Mouse (Mus musculus) CH12.LX (cell line): ENCODE measurements around the gene Hist1h3e. TPM values are rescaled to one million over a fixed set of nuclear protein-coding genes. Genes with fewer than 3 reads are reported as not detected.

Experiments
- DNase-seq: peaks from one replicate; pipeline ENCODE4 v3.0.0-alpha.2; 2013; ENCODE audit errors: extremely low read depth
- H3K27ac ChIP-seq: 2 replicates; pipeline ENCODE4 v1.5.1; 2012; ENCODE audit warnings: low read depth, mild to moderate bottlenecking, control low read depth, moderate library complexity; ENCODE audit not compliant: insufficient read depth
- H3K27me3 ChIP-seq: replicated peaks from 2 replicates; pipeline ENCODE3; 2012; ENCODE audit warnings: inconsistent platforms
- H3K36me3 ChIP-seq, 2 experiments: replicated peaks in 1 of 2; 2 replicates each; pipeline versions ENCODE3 to v1.6.1; 2012; ENCODE audit warnings: inconsistent platforms in 1 of 2, low read length in 1 of 2, mild to moderate bottlenecking in 1 of 2, mixed read lengths in 1 of 2, moderate library complexity in 1 of 2; ENCODE audit not compliant: control insufficient read depth in 1 of 2, insufficient read depth in 1 of 2
- H3K4me1 ChIP-seq, 2 experiments: 2 replicates each; pipeline ENCODE4 v1.6.1; 2012; ENCODE audit warnings: inconsistent platforms in 1 of 2, moderate library complexity in 1 of 2; ENCODE audit not compliant: insufficient read depth in 2 of 2, control insufficient read depth in 1 of 2
- H3K4me2 ChIP-seq: 2 replicates; pipeline ENCODE4 v1.6.1; 2012; ENCODE audit warnings: low read depth, mild to moderate bottlenecking, control low read depth; ENCODE audit not compliant: poor library complexity, insufficient read depth, severe bottlenecking
- H3K4me3 ChIP-seq, 3 experiments: fragments of 150-350 bp in 1 of 3; sonication (generic) in 1 of 3; replicated peaks in 1 of 3; 2 replicates each; pipeline versions ENCODE3 to v1.5.1; 2011 to 2012; ENCODE audit warnings: low read depth in 2 of 3, low read length in 2 of 3, mild to moderate bottlenecking in 2 of 3, moderate library complexity in 2 of 3, control low read depth in 1 of 3, improper control_type of control experiment in 1 of 3, inconsistent platforms in 1 of 3, mixed read lengths in 1 of 3; ENCODE audit not compliant: poor library complexity in 1 of 3
- H3K79me2 ChIP-seq: replicated peaks from 2 replicates; pipeline ENCODE4 v1.6.1; 2012; ENCODE audit warnings: mild to moderate bottlenecking, moderate library complexity; ENCODE audit not compliant: control insufficient read depth, poor library complexity, insufficient read depth, severe bottlenecking; ENCODE audit errors: extremely low read depth
- H3K9ac ChIP-seq: 2 replicates; pipeline ENCODE4 v1.6.1; 2012; ENCODE audit warnings: low read depth, mild to moderate bottlenecking, control low read depth, moderate library complexity; ENCODE audit not compliant: insufficient read depth
- H3K9me3 ChIP-seq: replicated peaks from 2 replicates; pipeline ENCODE3; 2012; ENCODE audit warnings: low read length, inconsistent platforms, mixed read lengths
- BHLHE40 ChIP-seq: IDR thresholded peaks from 2 replicates; pipeline ENCODE4 v1.6.1; 2011; ENCODE audit warnings: mild to moderate bottlenecking, low read depth, low read length, improper control_type of control experiment
- CHD1 ChIP-seq: IDR thresholded peaks from 2 replicates; pipeline ENCODE4 v1.6.1; 2012; ENCODE audit warnings: low read depth, low read length, improper control_type of control experiment, inconsistent platforms
- CHD2 ChIP-seq: IDR thresholded peaks from 2 replicates; pipeline ENCODE4 v1.6.1; 2011; ENCODE audit warnings: low read length, improper control_type of control experiment
- CTCF ChIP-seq, 2 experiments: IDR thresholded peaks in 1 of 2; conservative IDR thresholded peaks in 1 of 2; 2 replicates each; pipeline ENCODE4 v1.5.1; 2011 to 2012; ENCODE audit warnings: low read depth in 2 of 2, low read length in 2 of 2, improper control_type of control experiment in 1 of 2, inconsistent platforms in 1 of 2, mild to moderate bottlenecking in 1 of 2, moderate library complexity in 1 of 2
- E2F4 ChIP-seq: IDR thresholded peaks from 2 replicates; pipeline ENCODE4 v1.6.1; 2011; ENCODE audit warnings: low read depth, low read length, improper control_type of control experiment; ENCODE audit not compliant: insufficient replicate concordance
- IRF4 ChIP-seq: IDR thresholded peaks from 2 replicates; pipeline ENCODE4 v1.6.1; 2014; ENCODE audit warnings: low read depth, mild to moderate bottlenecking, inconsistent platforms, low read length, improper control_type of control experiment
- JUND ChIP-seq: conservative IDR thresholded peaks from 2 replicates; pipeline ENCODE4 v1.6.1; 2011; ENCODE audit warnings: low read depth, low read length, improper control_type of control experiment
- KAT2A ChIP-seq: IDR thresholded peaks from 2 replicates; pipeline ENCODE4 v1.6.1; 2012; ENCODE audit warnings: low read length, improper control_type of control experiment, inconsistent platforms; ENCODE audit not compliant: insufficient replicate concordance
- MAX ChIP-seq: IDR thresholded peaks from 2 replicates; pipeline ENCODE4 v1.6.1; 2011; ENCODE audit warnings: low read length, improper control_type of control experiment
- MAZ ChIP-seq: IDR thresholded peaks from 2 replicates; pipeline ENCODE4 v1.6.1; 2012; ENCODE audit warnings: low read depth, mild to moderate bottlenecking, inconsistent platforms, low read length, improper control_type of control experiment, moderate library complexity
- MXI1 ChIP-seq: IDR thresholded peaks from 2 replicates; pipeline ENCODE4 v1.6.1; 2011; ENCODE audit warnings: mild to moderate bottlenecking, low read depth, low read length, improper control_type of control experiment
- NRF1 ChIP-seq: IDR thresholded peaks from 2 replicates; pipeline ENCODE4 v1.6.1; 2014; ENCODE audit warnings: low read depth, mild to moderate bottlenecking, inconsistent platforms, low read length, improper control_type of control experiment, moderate library complexity
- PAX5 ChIP-seq: IDR thresholded peaks from 2 replicates; pipeline ENCODE4 v1.6.1; 2012; ENCODE audit warnings: low read length, inconsistent platforms, mixed read lengths
- POLR2A ChIP-seq: IDR thresholded peaks from 2 replicates; pipeline ENCODE4 v1.6.1; 2011; ENCODE audit warnings: low read depth, mild to moderate bottlenecking, improper control_type of control experiment, low read length
- POLR2AphosphoS2 ChIP-seq: IDR thresholded peaks from 2 replicates; pipeline ENCODE4 v1.6.1; 2011; ENCODE audit warnings: low read depth, low read length, improper control_type of control experiment
- RAD21 ChIP-seq: IDR thresholded peaks from 2 replicates; pipeline ENCODE4 v1.6.1; 2011; ENCODE audit warnings: low read depth, mild to moderate bottlenecking, low read length, improper control_type of control experiment, moderate library complexity
- RCOR1 ChIP-seq: conservative IDR thresholded peaks from 2 replicates; pipeline ENCODE4 v1.6.1; 2012; ENCODE audit warnings: low read depth, mild to moderate bottlenecking, inconsistent platforms, low read length, improper control_type of control experiment
- SIN3A ChIP-seq: IDR thresholded peaks from 2 replicates; pipeline ENCODE4 v1.6.1; 2012; ENCODE audit warnings: low read length, improper control_type of control experiment, inconsistent platforms
- SMC3 ChIP-seq: IDR thresholded peaks from 2 replicates; pipeline ENCODE4 v1.6.1; 2011; ENCODE audit warnings: low read depth, low read length, improper control_type of control experiment
- TBP ChIP-seq: conservative IDR thresholded peaks from 2 replicates; pipeline ENCODE4 v1.6.1; 2011; ENCODE audit warnings: low read depth, low read length, improper control_type of control experiment
- TCF12 ChIP-seq: IDR thresholded peaks from 2 replicates; pipeline ENCODE4 v1.6.1; 2014; ENCODE audit warnings: low read depth, mild to moderate bottlenecking, inconsistent platforms, low read length, improper control_type of control experiment
- UBTF ChIP-seq: IDR thresholded peaks from 2 replicates; pipeline ENCODE4 v1.6.1; 2012; ENCODE audit warnings: low read depth, mild to moderate bottlenecking, inconsistent platforms, low read length, improper control_type of control experiment, moderate library complexity
- USF1 ChIP-seq: IDR thresholded peaks from 2 replicates; pipeline ENCODE4 v1.6.1; 2014; ENCODE audit warnings: low read depth, mild to moderate bottlenecking, inconsistent platforms, low read length, improper control_type of control experiment
- ZC3H11A ChIP-seq: IDR thresholded peaks from 2 replicates; pipeline ENCODE4 v1.6.1; 2012; ENCODE audit warnings: low read depth, mild to moderate bottlenecking, inconsistent platforms, low read length, improper control_type of control experiment
- ZKSCAN1 ChIP-seq: IDR thresholded peaks from 2 replicates; pipeline ENCODE4 v1.6.1; 2012; ENCODE audit warnings: low read depth, inconsistent platforms, low read length, improper control_type of control experiment, borderline replicate concordance
- ZMIZ1 ChIP-seq: IDR thresholded peaks from 2 replicates; pipeline ENCODE4 v1.6.1; 2012; ENCODE audit warnings: low read depth, mild to moderate bottlenecking, inconsistent platforms, low read length, improper control_type of control experiment
- dilution Hi-C: fragments of 300-500 bp; cut with MboI; formaldehyde crosslinking; loops from 2 replicates; pipeline ENCODE4 v1.14.3; 2020; ENCODE audit warnings: low sequenced_read_pairs; ENCODE audit not compliant: extremely low pct_unique_long_range_greater_than_20kb, extremely low pct_ligation_motif_present
- in situ Hi-C: fragments of 300-500 bp; cut with MboI; formaldehyde crosslinking; loops from 3 replicates; pipeline ENCODE4 v1.14.3; 2019; ENCODE audit warnings: low sequenced_read_pairs, low pct_ligation_motif_present, low pct_unique_long_range_greater_than_20kb, mixed read lengths
- polyA plus RNA-seq: library from polyadenylated mRNA; unstranded; fragments of >175 nt; gene quantifications from 2 replicates; pipeline ENCODE4 v1.2.1, GENCODE M21; 2012; ENCODE audit warnings: low read depth; ENCODE audit not compliant: insufficient read length
- total RNA-seq, 2 experiments: library from RNA; depleted of rRNA; stranded (reverse); fragments of 300-350 nt in 1 of 2; fragments of >200 nt in 1 of 2; gene quantifications; 2 replicates each; pipeline ENCODE4 v1.2.3; 2012 to 2014

Gene Hist1h3e
- total and polyA plus RNA-seq, 3 experiments, result 3.1 to 1,484 (median 24.2) TPM

- in situ Hi-C loops (no loop called here), dilution Hi-C loops (no loop called here)
- no peak overlapping the region for H3K4me2 ChIP-seq
- no peak overlapping the region for H3K9ac ChIP-seq
- H3K4me1 ChIP-seq, result peaks cover 2 to 31% of the 10 kb centered on the region in 2 experiments; a peak in 3 of 4 replicates
- DNase-seq, result no peak
- no peak overlapping the region for H3K27ac ChIP-seq
- H3K36me3 ChIP-seq, result no peaks in the 10 kb centered on the region
- no peaks in the 10 kb centered on the region for H3K27me3 ChIP-seq
- H3K4me3 ChIP-seq, result no peak overlapping the region
- no peaks in the 10 kb centered on the region for H3K79me2 ChIP-seq
- TF ChIP-seq USF1, result no peak
- TF ChIP-seq JUND, result no peak
- TF ChIP-seq ZKSCAN1, result no peak
- TF ChIP-seq MAX, result no peak
- no peak for TF ChIP-seq POLR2AphosphoS2
- no peak for TF ChIP-seq CTCF (conservative IDR thresholded peaks at IDR 0.05 in 1 of 2, IDR thresholded peaks at IDR 0.05 in 1 of 2; ENCODE audit: low read depth in 2 of 2, low read length in 2 of 2)
- no peak for TF ChIP-seq CHD2
- TF ChIP-seq KAT2A, result no peak
- no peak for TF ChIP-seq POLR2A
- TF ChIP-seq SMC3, result no peak
- no peak for TF ChIP-seq ZC3H11A
- TF ChIP-seq MXI1, result no peak
- no peak for TF ChIP-seq MAZ
- no peaks in the 10 kb centered on the region for H3K9me3 ChIP-seq
These were observed 33.6 kb upstream of the Hist1h3e start for GRCm38 (mm10) chr13:23595622-23596372.

DNA sequence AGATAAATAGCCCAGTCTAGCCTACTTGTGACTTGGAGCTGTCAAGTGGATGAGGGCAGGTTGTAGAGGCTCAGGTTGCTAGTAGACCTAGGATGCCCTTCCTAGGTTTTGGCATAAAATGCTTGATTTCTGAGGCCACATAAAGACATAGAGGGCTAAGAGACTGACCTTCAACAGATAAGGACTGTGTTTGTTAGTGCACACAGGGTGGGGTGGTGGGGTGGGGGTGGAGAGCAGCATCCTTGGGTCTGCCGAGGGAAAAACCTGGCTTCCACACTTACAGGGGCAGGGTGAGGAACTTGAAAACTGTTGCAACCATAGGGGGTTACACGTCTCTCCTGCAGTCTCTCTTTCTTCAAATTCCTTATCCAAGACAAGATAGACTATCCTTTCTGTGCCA is 33.0 kb upstream of the Hist1h3e start:
- Histone ChIP-seq H3K4me1 (peaks cover 2 to 34% of the 10 kb centered on the region in 2 experiments; a peak in 3 of 4 replicates), H3K4me3 (no peak overlapping the region), H3K79me2 (no peaks in the 10 kb centered on the region), H3K36me3 (no peaks in the 10 kb centered on the region)
- in situ Hi-C loops, result no loop called here
- TF ChIP-seq BHLHE40, result no peak
- TF ChIP-seq USF1, result no peak
- TF ChIP-seq RCOR1, result no peak
- no peak for TF ChIP-seq JUND
- TF ChIP-seq KAT2A, result no peak
- no peak for TF ChIP-seq E2F4
- no peak for TF ChIP-seq TCF12
- TF ChIP-seq UBTF, result no peak
- no peak for TF ChIP-seq MAZ
- no peak for TF ChIP-seq IRF4
- TF ChIP-seq NRF1, result no peak
- TF ChIP-seq PAX5, result no peak
- no peak for TF ChIP-seq ZMIZ1
- TF ChIP-seq TBP, result no peak
- no peak for TF ChIP-seq ZKSCAN1
- TF ChIP-seq SIN3A, result no peak
- TF ChIP-seq CHD1, result no peak
- no peak for TF ChIP-seq RAD21
- TF ChIP-seq, all 38 proteins: peak for 0
- no peaks in the 10 kb centered on the region for H3K27me3 ChIP-seq
- dilution Hi-C loops, result no loop called here
- H3K9ac ChIP-seq, result no peak overlapping the region
- no peak for DNase-seq
- no peaks in the 10 kb centered on the region for H3K9me3 ChIP-seq
- no peak overlapping the region for H3K4me2 ChIP-seq
- H3K27ac ChIP-seq, result no peak overlapping the region
